Mouse (Mus musculus): ENCODE results near the gene Odf3. TPM values are rescaled to one million over a fixed set of nuclear protein-coding genes. Genes with fewer than 3 reads are reported as not detected.
"Not testable (repeated sequence)": the region's sequence is repeated elsewhere in the genome, so short reads cannot be mapped to it uniquely, and the experiment has no call there.

Odf3 gene
- polyA plus RNA-seq, 1 experiment from 2014 or later: 0.07 TPM

DNA sequence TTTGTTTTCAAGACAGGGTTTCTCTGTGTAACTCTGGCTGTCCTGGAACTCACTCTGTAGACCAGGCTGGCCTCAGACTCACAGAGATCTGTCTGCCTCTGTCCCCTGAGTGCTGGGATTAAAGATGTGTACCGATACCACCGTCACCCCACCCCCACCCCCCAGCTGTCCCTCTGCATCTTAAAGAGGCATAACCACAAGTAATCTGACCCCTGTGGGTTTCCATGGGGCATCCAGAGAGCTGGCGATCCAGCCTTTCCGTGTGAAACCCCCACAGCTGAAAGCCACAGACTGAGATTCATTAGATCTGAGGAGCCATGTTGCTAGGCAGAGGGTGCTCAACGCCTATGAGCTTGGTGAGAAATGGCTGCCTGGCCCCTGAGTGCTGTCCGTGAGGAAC is 12.4 kb downstream of the Odf3 start:
- Histone ChIP-seq H3K9ac (no peak overlapping the region), H3K4me3 (no peak overlapping the region), H3K36me3 (peaks cover 71% of the 10 kb centered on the region), H3K4me2 (no peak overlapping the region), H3K27ac (no peak overlapping the region), H3K27me3 (replicated peaks) (no peaks in the 10 kb centered on the region), H3K9me3 (replicated peaks) (no peaks in the 10 kb centered on the region), H3K4me1 (peaks cover 28% of the 10 kb centered on the region)
- ATAC-seq: no peak
- 63% methylated on average over 6 of the region's 6 CpGs for WGBS (ENCODE audit: insufficient replicate concordance)

DNA sequence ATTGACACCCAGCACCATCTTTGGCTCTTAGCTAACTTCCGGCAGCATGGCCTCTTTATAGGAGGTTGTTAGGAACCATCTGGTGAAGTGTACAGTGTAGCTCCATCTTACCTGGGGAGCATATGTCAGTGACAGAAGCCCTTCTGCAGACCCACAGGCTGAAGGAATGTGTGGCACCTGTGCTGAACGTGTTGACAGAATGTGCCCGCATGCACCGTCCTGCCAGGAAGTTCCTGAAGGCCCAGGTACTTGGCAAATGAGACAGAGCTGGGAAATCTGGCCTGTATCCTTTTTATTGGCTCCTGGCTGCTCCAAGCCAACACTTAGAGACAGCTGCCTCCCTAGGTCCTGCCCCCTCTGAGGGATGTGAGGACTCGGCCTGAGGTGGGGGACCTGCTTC is 13.1 kb downstream of the Odf3 start:
- WGBS (ENCODE audit: insufficient replicate concordance): 82% methylated on average over 5 of the region's 5 CpGs
- H3K9ac ChIP-seq: no peak overlapping the region
- no peak overlapping the region for H3K4me3 ChIP-seq
- no peaks in the 10 kb centered on the region for H3K9me3 ChIP-seq (replicated peaks)
- H3K36me3 ChIP-seq: peaks cover 76% of the 10 kb centered on the region
- ATAC-seq: no peak
- H3K4me1 ChIP-seq: peaks cover 22% of the 10 kb centered on the region
- no peak overlapping the region for H3K4me2 ChIP-seq
- no peaks in the 10 kb centered on the region for H3K27me3 ChIP-seq (replicated peaks)
- H3K27ac ChIP-seq: no peak overlapping the region

- no peaks in the 10 kb centered on the region for H3K4me1 ChIP-seq
- H3K9me3 ChIP-seq (replicated peaks): no peaks in the 10 kb centered on the region
- no peak for ATAC-seq
- no peak overlapping the region for H3K4me2 ChIP-seq
- H3K4me3 ChIP-seq: no peak overlapping the region
- no peak overlapping the region for H3K27ac ChIP-seq
- WGBS (ENCODE audit: insufficient replicate concordance): 84% methylated on average over 12 of the region's 12 CpGs
- H3K36me3 ChIP-seq: peaks cover 92% of the 10 kb centered on the region
- no peaks in the 10 kb centered on the region for H3K27me3 ChIP-seq (replicated peaks)
- no peak overlapping the region for H3K9ac ChIP-seq
These were observed 17.2 kb downstream of the Odf3 start for GRCm38 (mm10) chr7:140864761-140865160.

GRCm38 (mm10) chr7:140874224-140874623 is 26.6 kb downstream of the Odf3 start:
- ATAC-seq: no peak
- 42% methylated on average over 4 of the region's 4 CpGs for WGBS (ENCODE audit: insufficient replicate concordance)

GRCm38 (mm10) chr7:140877364-140877763 is 29.8 kb downstream of the Odf3 start:
- H3K27me3 ChIP-seq (replicated peaks): no peaks in the 10 kb centered on the region
- ATAC-seq: no peak

More at GRCm38 (mm10) chr7:140874224-140874623, 26.6 kb downstream of the Odf3 start:
- no peak overlapping the region for H3K4me3 ChIP-seq
- H3K36me3 ChIP-seq: peaks cover 76% of the 10 kb centered on the region
- H3K9me3 ChIP-seq (replicated peaks): no peaks in the 10 kb centered on the region
- H3K4me1 ChIP-seq: peaks cover 12% of the 10 kb centered on the region
- no peaks in the 10 kb centered on the region for H3K27me3 ChIP-seq (replicated peaks)
- H3K27ac ChIP-seq: 0 out of 2 replicates have a peak overlapping the region, but pooled peaks have one; percentile 7
- H3K9ac ChIP-seq: no peak overlapping the region
- no peak overlapping the region for H3K4me2 ChIP-seq

DNA sequence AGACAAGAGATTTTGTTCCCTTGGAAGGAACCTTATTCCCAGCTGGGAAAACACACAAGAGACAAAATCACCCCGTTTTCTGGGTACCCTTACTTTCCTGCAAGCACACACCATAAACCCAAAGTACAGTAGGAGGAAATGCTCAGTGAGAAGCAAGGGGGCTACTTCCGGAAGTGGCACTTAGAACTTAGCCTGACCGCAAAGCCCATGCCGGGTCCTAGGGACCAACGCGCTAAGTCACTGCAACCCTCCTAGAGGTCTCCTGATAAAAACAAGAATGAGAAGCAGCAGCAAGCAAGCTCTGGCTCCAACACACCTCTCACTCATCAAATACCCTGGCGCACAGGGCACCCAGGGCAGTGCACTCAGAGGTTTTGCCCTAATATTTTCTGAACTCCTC is 31.8 kb downstream of the Odf3 start:
- peaks cover 46% of the 10 kb centered on the region for H3K4me1 ChIP-seq
- peak overlapping the region; percentile 16; the same call in 1 of the 2 replicates for H3K4me3 ChIP-seq
- H3K4me2 ChIP-seq: peak overlapping the region; percentile 91
- no peak for ATAC-seq
- 36% methylated on average over 7 of the region's 7 CpGs for WGBS (ENCODE audit: insufficient replicate concordance)
- H3K27me3 ChIP-seq (replicated peaks): no peaks in the 10 kb centered on the region
- H3K36me3 ChIP-seq: peaks cover 47% of the 10 kb centered on the region
- H3K27ac ChIP-seq: peak overlapping the region; percentile 51; the same call in 1 of the 2 replicates
- no peak overlapping the region for H3K9ac ChIP-seq
- no peaks in the 10 kb centered on the region for H3K9me3 ChIP-seq (replicated peaks)

More at GRCm38 (mm10) chr7:140877364-140877763, 29.8 kb downstream of the Odf3 start:
- H3K4me2 ChIP-seq: no peak overlapping the region
- peaks cover 33% of the 10 kb centered on the region for H3K4me1 ChIP-seq
- no peak overlapping the region for H3K4me3 ChIP-seq
- no peak overlapping the region for H3K9ac ChIP-seq
- WGBS (ENCODE audit: insufficient replicate concordance): 68% methylated on average over 6 of the region's 6 CpGs
- no peaks in the 10 kb centered on the region for H3K9me3 ChIP-seq (replicated peaks)
- peaks cover 50% of the 10 kb centered on the region for H3K36me3 ChIP-seq
- no peak overlapping the region for H3K27ac ChIP-seq

- no peaks in the 10 kb centered on the region for H3K9me3 ChIP-seq (replicated peaks)
- peak overlapping the region; percentile 88 for H3K9ac ChIP-seq
- no peaks in the 10 kb centered on the region for H3K27me3 ChIP-seq (replicated peaks)
- peak overlapping the region; percentile 69 for H3K27ac ChIP-seq
- ATAC-seq: no peak
- peaks cover 43% of the 10 kb centered on the region for H3K4me1 ChIP-seq
- H3K36me3 ChIP-seq: peaks cover 48% of the 10 kb centered on the region
- 71% methylated on average over 3 of the region's 3 CpGs for WGBS (ENCODE audit: insufficient replicate concordance)
- peak overlapping the region; percentile 91 for H3K4me2 ChIP-seq
- peak overlapping the region; percentile 99 for H3K4me3 ChIP-seq
These were observed 32.8 kb downstream of the Odf3 start for GRCm38 (mm10) chr7:140880419-140880818.

DNA sequence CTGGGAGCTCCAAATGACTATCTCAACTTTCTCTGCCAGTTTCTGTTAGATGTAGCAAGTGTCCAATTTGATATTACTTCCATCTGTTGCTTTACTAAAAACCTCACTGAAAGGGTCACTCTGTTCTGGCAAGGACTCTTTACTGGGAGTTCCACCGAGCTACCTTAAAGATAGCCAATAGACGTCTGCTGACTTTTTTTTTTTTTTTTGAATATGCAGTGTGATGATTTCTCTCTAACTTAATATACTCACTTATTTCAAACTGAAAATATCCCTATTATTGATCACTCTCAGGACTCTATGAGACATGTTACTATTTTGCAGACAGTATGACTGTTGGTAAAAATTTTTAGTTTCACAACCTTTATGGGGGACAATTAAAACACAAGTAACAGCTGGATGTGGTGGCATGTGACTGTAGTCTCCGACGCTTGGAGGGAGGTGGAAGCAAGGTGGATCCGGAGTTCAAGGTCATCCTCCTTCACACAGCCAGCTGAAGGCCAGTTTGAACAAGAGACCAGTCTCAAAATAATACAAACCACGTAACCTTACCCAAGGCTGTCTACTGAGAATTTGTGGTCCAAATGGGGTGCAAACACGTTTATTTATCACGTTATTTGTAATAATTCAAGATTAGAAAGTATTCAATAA is 33.4 kb downstream of the Odf3 start:
- Histone ChIP-seq H3K9ac (peak overlapping the region; percentile 88), H3K27ac (peak overlapping the region; percentile 90), H3K9me3 (replicated peaks) (no peaks in the 10 kb centered on the region), H3K4me2 (peak overlapping the region; percentile 91), H3K4me1 (peaks cover 43% of the 10 kb centered on the region), H3K36me3 (peaks cover 49% of the 10 kb centered on the region), H3K27me3 (replicated peaks) (no peaks in the 10 kb centered on the region), H3K4me3 (peak overlapping the region; percentile 99)
- no peak for ATAC-seq
- 8% methylated on average over 8 of the region's 8 CpGs for WGBS (ENCODE audit: insufficient replicate concordance)

DNA sequence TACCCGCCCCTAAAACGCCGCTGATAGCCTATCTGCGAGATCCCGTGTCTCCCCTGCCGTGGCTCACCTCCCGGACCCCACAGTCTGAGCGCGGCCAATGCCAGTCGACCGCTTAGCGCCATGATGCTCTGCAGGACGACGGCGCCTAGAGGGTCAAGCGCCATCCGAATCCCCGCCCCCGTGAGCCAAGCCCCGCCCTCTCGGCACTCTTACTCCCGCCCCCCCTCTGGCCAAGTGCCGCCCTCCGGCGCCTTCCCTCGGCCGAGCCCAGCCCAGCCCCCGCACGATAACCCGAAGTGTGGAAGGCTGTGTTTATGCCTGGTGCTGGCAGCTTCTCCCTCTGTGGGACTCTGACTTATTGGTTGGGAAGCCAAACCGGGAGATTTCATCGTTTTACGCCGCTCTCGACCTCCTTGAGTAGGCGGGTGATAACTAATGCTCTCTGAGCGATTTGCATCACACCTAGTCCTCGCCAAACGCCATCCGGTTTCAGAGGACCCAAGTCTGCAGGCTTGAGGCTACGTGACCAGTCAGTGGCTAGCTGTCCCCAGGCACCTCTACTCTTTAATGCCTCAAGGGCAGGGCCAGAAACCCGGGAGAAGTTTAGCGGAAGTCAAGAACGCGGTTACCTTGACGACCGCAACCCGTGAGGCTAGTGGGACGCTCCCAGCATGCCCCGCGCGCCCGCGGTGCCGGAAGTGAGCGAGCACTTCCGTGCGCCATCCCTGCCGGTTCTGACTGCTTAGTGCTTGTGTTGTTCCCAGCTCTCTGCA is 34.3 kb downstream of the Odf3 start, which contains the start of the genes Psmd13 and Sirt3:
Gene Psmd13 (plus strand): TSS at position 273 of the 773 bp plus-strand sequence.
Gene Sirt3 (minus strand): TSS at position 614 of the 773 bp plus-strand sequence.
- Histone ChIP-seq H3K27me3 (replicated peaks) (no peaks in the 10 kb centered on the region), H3K4me3 (peak within 1 kb of the TSS; percentile 99)

GRCm38 (mm10) chr7:140882469-140882803 is 34.8 kb downstream of the Odf3 start:
- H3K36me3 ChIP-seq: peaks cover 49% of the 10 kb centered on the region
- peak overlapping the region; percentile 91 for H3K4me2 ChIP-seq
- peak overlapping the region; percentile 88 for H3K9ac ChIP-seq
- H3K4me1 ChIP-seq: peaks cover 43% of the 10 kb centered on the region
- H3K4me3 ChIP-seq: peak overlapping the region; percentile 99
- H3K9me3 ChIP-seq (replicated peaks): no peaks in the 10 kb centered on the region
- H3K27ac ChIP-seq: peak overlapping the region; percentile 90
- peak; percentile 44 for ATAC-seq
- 1% methylated on average over 12 of the region's 12 CpGs for WGBS (ENCODE audit: insufficient replicate concordance)
- H3K27me3 ChIP-seq (replicated peaks): no peaks in the 10 kb centered on the region

More for the DNA sequence above, 34.3 kb downstream of the Odf3 start, which contains the start of the genes Psmd13 and Sirt3:
- peak within 1 kb of the TSS; percentile 90 for H3K27ac ChIP-seq
- H3K4me1 ChIP-seq: peaks cover 43% of the 10 kb centered on the region
- peaks cover 49% of the 10 kb centered on the region for H3K36me3 ChIP-seq
- ATAC-seq: peak; percentile 92
- no peaks in the 10 kb centered on the region for H3K9me3 ChIP-seq (replicated peaks)
- H3K4me2 ChIP-seq: peak within 1 kb of the TSS; percentile 91
- peak within 1 kb of the TSS; percentile 88 for H3K9ac ChIP-seq
- WGBS (ENCODE audit: insufficient replicate concordance): under 1% methylated on average over 59 of the region's 59 CpGs

GRCm38 (mm10) chr7:140890636-140891035 is 43.0 kb downstream of the Odf3 start:
- H3K36me3 ChIP-seq: peaks cover 87% of the 10 kb centered on the region
- H3K4me3 ChIP-seq; H3K9ac ChIP-seq; H3K4me2 ChIP-seq; H3K9me3 ChIP-seq (replicated peaks); ATAC-seq; H3K27me3 ChIP-seq (replicated peaks); H3K4me1 ChIP-seq; H3K27ac ChIP-seq: not testable (repeated sequence)
- 96% methylated on average over 16 of the region's 16 CpGs for WGBS (ENCODE audit: insufficient replicate concordance)

- 86% methylated on average over 7 of the region's 7 CpGs for WGBS (ENCODE audit: insufficient replicate concordance)
- Histone ChIP-seq H3K4me3 (no peak overlapping the region), H3K4me2 (no peak overlapping the region), H3K9ac (no peak overlapping the region), H3K9me3 (replicated peaks) (no peaks in the 10 kb centered on the region), H3K4me1 (no peaks in the 10 kb centered on the region), H3K27me3 (replicated peaks) (no peaks in the 10 kb centered on the region), H3K27ac (no peak overlapping the region), H3K36me3 (peaks cover 87% of the 10 kb centered on the region)
- no peak for ATAC-seq
These were observed 46.4 kb downstream of the Odf3 start for GRCm38 (mm10) chr7:140894031-140894430.

All from liver, embryonic 12.5 days (tissue).